Mouse (Mus musculus): ENCODE measurements around the gene Ccar1. TPM values are rescaled to one million over a fixed set of nuclear protein-coding genes. Genes with fewer than 3 reads are reported as not detected.

Ccar1 gene
- 121 and 178 TPM in 2 replicates for polyA plus RNA-seq (2014; fragmentation: Nextera tagmentation; extraction: Ambion mirVana)

DNA sequence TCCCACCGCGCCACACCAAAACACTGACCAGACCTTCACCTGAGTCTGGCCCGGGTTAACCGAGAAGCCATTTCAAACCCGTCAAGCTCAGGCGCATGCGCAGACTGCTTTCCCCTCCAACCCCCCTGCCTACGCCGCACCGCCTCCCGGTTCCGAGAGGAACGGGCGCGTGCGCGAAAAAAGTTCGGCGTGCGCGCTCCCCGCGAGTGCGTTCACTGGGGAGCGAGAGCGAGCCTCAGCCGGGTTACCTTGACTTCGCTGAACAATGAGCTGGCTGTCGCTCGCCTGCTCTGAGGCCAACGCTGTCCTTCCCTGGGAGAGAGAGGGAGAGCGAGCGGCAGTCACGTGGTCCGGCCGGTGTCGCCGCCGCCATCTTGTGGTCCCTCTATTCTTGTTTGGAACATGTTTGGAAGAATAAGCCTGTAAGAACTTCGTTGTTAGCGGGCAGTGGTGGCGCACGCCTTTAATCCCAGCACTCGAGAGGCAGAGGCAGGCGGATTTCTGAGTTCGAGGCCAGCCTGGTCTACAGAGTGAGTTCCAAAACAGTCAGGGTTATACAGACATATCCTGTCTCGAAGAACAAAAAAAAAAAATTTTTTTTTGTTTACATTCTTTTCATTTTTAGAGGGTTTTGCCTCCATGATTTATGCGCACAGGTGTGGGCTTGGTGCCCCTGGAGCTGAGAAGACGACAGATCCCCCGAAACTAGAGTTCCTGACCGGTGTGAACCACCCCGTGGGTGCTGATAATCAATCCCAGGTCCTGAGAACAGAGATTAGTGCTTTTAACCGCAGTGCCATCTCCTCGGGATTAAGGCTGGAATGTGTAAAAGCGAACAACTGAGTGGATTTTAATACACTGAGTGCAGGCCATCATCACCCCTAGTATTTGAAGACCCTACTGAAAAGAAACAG is at the start of gene Ccar1:
Gene Ccar1 (minus strand): TSS at position 110 of the 914 bp plus-strand sequence.
- Histone ChIP-seq H3K4me2 (replicated peaks; ENCODE audit: low read depth, low read length) (peak within 1 kb of the TSS; percentile 57), H3K9ac (ENCODE audit: low read depth, low read length) (peak within 1 kb of the TSS; percentile 99), H3K27ac (ENCODE audit: low read depth, low read length) (peak within 1 kb of the TSS; percentile 98), H3K27me3 (ENCODE audit: control insufficient read depth, insufficient read depth, low read length) (no peaks in the 10 kb centered on the region), H3K36me3 (ENCODE audit: control insufficient read depth, insufficient read depth, low read length) (peaks cover 28% of the 10 kb centered on the region), H3K9me3 (ENCODE audit: control insufficient read depth, low read length) (no peaks in the 10 kb centered on the region), H3K4me1 (ENCODE audit: control insufficient read depth, insufficient read depth, low read length) (peaks cover 3% of the 10 kb centered on the region; the same call in 1 of the 2 replicates), H3K4me3 (ENCODE audit: low read length) (peak within 1 kb of the TSS; percentile 99)
- WGBS: 4% methylated on average over 55 of the region's 55 CpGs
- ATAC-seq (ENCODE audit: low FRiP score, low TSS enrichment): peak; percentile 99

DNA sequence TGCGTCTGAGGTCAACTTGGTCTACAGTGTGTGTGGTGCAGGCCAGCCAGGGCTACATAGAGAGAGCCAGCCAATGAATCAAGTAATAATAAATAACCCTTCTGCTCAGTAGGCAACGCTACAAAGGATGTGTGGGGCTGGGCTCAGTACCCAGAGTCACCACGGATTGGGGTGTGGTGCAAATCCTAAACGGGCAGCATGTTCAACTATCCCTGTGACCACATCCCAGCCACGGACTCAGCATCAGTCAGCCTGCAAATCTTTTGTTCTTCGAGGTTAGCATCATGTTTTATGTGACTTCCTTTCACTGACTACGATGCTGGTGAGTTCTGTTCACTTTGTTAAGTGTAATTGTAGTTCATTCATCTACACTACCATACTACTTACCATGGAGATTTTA is 48.6 kb upstream of the Ccar1 start:
- H3K27ac ChIP-seq (ENCODE audit: low read depth, low read length): no peak overlapping the region
- H3K4me2 ChIP-seq (replicated peaks; ENCODE audit: low read depth, low read length): no peak overlapping the region
- no peak overlapping the region for H3K9ac ChIP-seq (ENCODE audit: low read depth, low read length)
- peaks cover 22% of the 10 kb centered on the region; the same call in 1 of the 2 replicates for H3K4me1 ChIP-seq (ENCODE audit: control insufficient read depth, insufficient read depth, low read length)
- H3K9me3 ChIP-seq (ENCODE audit: control insufficient read depth, low read length): no peaks in the 10 kb centered on the region
- 92% methylated on average over 7 of the region's 7 CpGs for WGBS
- H3K4me3 ChIP-seq (ENCODE audit: low read length): no peak overlapping the region
- H3K27me3 ChIP-seq (ENCODE audit: control insufficient read depth, insufficient read depth, low read length): no peaks in the 10 kb centered on the region
- peaks cover 24% of the 10 kb centered on the region for H3K36me3 ChIP-seq (ENCODE audit: control insufficient read depth, insufficient read depth, low read length)
- ATAC-seq (ENCODE audit: low FRiP score, low TSS enrichment): no peak

DNA sequence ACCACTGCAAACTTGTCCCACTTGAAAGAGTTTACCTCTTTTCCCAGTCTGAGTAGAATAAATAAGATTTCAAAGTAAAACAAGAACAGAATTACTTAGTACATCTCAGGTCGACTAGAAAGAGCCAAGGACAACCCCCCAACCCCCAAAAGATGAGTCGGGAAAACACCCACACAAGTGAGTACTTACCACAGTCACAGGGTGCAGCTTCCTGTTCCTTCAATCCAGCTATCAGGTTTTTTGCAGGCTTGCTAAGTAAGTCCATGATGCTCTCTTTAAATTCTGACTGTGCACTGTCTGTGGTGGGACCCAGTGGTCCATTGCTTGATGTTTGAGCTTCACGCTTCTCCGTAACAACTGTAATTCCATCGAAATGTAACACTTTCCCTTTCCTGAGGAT is 45.9 kb upstream of the Ccar1 start:
- no peaks in the 10 kb centered on the region for H3K9me3 ChIP-seq (ENCODE audit: control insufficient read depth, low read length)
- no peaks in the 10 kb centered on the region for H3K27me3 ChIP-seq (ENCODE audit: control insufficient read depth, insufficient read depth, low read length)
- H3K27ac ChIP-seq (ENCODE audit: low read depth, low read length): no peak overlapping the region
- H3K4me2 ChIP-seq (replicated peaks; ENCODE audit: low read depth, low read length): no peak overlapping the region
- ATAC-seq (ENCODE audit: low FRiP score, low TSS enrichment): no peak
- no peak overlapping the region for H3K9ac ChIP-seq (ENCODE audit: low read depth, low read length)
- peaks cover 24% of the 10 kb centered on the region for H3K36me3 ChIP-seq (ENCODE audit: control insufficient read depth, insufficient read depth, low read length)
- 88% methylated on average over 5 of the region's 5 CpGs for WGBS
- 0 out of 2 replicates have a peak, but pooled peaks cover 8% of the 10 kb centered on the region for H3K4me1 ChIP-seq (ENCODE audit: control insufficient read depth, insufficient read depth, low read length)
- no peak overlapping the region for H3K4me3 ChIP-seq (ENCODE audit: low read length)

DNA sequence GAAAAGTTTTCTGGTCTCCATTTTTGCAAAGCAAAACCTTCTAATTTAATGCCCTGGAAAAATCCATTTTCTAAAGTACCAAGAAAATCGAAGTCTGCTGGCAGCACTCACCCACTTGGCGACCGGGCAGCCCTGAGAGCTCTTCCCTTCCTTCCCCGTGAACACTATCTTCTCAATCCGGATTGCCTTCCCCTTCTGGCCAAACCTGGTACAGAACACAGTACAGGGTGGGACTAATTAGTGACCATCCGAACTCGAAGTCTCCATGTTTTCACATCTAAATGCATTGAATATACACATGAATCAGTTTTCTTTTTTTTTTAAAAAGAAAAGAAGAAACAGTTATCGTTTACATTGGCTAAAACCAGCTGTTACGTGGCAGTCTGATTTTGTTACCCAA is 40.7 kb upstream of the Ccar1 start:
- Histone ChIP-seq H3K4me1 (ENCODE audit: control insufficient read depth, insufficient read depth, low read length) (no peaks in the 10 kb centered on the region), H3K9ac (ENCODE audit: low read depth, low read length) (no peak overlapping the region), H3K4me2 (replicated peaks; ENCODE audit: low read depth, low read length) (no peak overlapping the region), H3K27me3 (ENCODE audit: control insufficient read depth, insufficient read depth, low read length) (no peaks in the 10 kb centered on the region), H3K9me3 (ENCODE audit: control insufficient read depth, low read length) (no peaks in the 10 kb centered on the region), H3K36me3 (ENCODE audit: control insufficient read depth, insufficient read depth, low read length) (peaks cover under 1% of the 10 kb centered on the region; the same call in 1 of the 2 replicates), H3K27ac (ENCODE audit: low read depth, low read length) (no peak overlapping the region), H3K4me3 (ENCODE audit: low read length) (no peak overlapping the region)
- WGBS: 78% methylated on average over 9 of the region's 9 CpGs
- no peak for ATAC-seq (ENCODE audit: low FRiP score, low TSS enrichment)

DNA sequence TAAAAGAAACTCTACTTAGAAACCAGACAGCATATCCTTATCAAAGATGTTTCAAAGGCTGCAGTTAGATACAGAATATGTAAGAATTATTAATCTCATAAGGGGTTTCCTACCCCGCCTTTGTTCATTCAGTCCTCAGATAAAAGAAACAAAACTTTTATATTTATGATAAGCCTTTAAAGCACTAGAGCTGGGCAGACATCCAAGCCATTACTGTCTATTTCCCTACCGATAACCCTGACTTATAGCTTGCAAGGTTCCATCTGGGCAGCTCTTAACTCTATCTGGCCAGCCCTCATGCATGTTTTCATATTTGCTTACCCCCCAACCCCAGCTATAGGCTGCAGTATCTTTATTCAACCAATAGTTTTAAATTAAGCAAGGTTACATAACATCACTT is 39.5 kb upstream of the Ccar1 start:
- Histone ChIP-seq H3K9ac (ENCODE audit: low read depth, low read length) (no peak overlapping the region), H3K9me3 (ENCODE audit: control insufficient read depth, low read length) (no peaks in the 10 kb centered on the region), H3K4me3 (ENCODE audit: low read length) (no peak overlapping the region), H3K36me3 (ENCODE audit: control insufficient read depth, insufficient read depth, low read length) (0 out of 2 replicates have a peak, but pooled peaks cover 5% of the 10 kb centered on the region), H3K4me2 (replicated peaks; ENCODE audit: low read depth, low read length) (no peak overlapping the region), H3K27ac (ENCODE audit: low read depth, low read length) (no peak overlapping the region), H3K27me3 (ENCODE audit: control insufficient read depth, insufficient read depth, low read length) (no peaks in the 10 kb centered on the region), H3K4me1 (ENCODE audit: control insufficient read depth, insufficient read depth, low read length) (no peaks in the 10 kb centered on the region)
- 68% methylated on average over 2 of the region's 2 CpGs for WGBS
- ATAC-seq (ENCODE audit: low FRiP score, low TSS enrichment): peak; percentile 46; the same call in 1 of the 2 replicates

DNA sequence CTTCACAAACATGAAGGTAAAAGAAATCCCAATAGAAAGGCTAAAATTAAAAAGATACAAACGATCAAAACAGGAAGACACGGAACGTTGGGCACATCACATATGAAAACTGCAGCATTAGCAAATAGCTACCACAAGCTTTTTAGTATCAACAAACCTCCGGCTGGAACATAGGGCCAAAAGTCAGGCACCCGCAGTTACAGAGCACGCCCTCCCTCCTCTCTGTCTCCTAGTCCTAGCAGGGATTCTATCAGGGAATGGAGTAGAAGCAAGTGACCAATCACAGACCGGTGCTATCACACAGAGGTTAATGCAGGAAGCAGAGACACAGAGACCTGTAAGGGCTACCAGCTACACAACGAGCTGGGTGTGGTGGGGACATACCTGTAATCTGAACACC is 32.4 kb upstream of the Ccar1 start:
- peaks cover 23% of the 10 kb centered on the region for H3K36me3 ChIP-seq (ENCODE audit: control insufficient read depth, insufficient read depth, low read length)
- WGBS: 86% methylated on average over 8 of the region's 8 CpGs
- H3K4me1 ChIP-seq (ENCODE audit: control insufficient read depth, insufficient read depth, low read length): no peaks in the 10 kb centered on the region
- no peak for ATAC-seq (ENCODE audit: low FRiP score, low TSS enrichment)
- H3K4me3 ChIP-seq (ENCODE audit: low read length): no peak overlapping the region
- H3K9me3 ChIP-seq (ENCODE audit: control insufficient read depth, low read length): no peaks in the 10 kb centered on the region
- no peaks in the 10 kb centered on the region for H3K27me3 ChIP-seq (ENCODE audit: control insufficient read depth, insufficient read depth, low read length)
- H3K9ac ChIP-seq (ENCODE audit: low read depth, low read length): no peak overlapping the region
- H3K4me2 ChIP-seq (replicated peaks; ENCODE audit: low read depth, low read length): no peak overlapping the region
- H3K27ac ChIP-seq (ENCODE audit: low read depth, low read length): no peak overlapping the region

DNA sequence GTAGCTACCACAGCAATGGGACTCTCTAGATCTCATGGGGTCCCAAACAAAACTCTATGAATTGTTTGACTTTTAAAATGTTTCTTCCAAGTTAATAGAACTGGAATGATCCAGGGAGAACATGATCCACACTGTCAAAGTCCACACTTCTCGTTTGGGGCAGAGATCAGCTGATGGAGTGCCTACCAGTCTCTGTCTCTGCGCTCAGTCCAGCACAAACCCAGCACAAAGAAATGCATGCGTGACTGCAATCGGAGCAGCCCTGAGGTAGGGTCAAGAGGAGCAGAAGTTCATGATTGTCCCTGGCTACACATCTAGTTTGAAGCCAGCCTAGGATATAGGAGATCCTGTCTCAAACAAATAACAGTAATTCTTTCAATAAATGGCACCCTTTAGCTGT is 31.3 kb upstream of the Ccar1 start:
- Histone ChIP-seq H3K4me1 (ENCODE audit: control insufficient read depth, insufficient read depth, low read length) (no peaks in the 10 kb centered on the region), H3K4me3 (ENCODE audit: low read length) (no peak overlapping the region), H3K9ac (ENCODE audit: low read depth, low read length) (no peak overlapping the region), H3K36me3 (ENCODE audit: control insufficient read depth, insufficient read depth, low read length) (peaks cover 32% of the 10 kb centered on the region), H3K27me3 (ENCODE audit: control insufficient read depth, insufficient read depth, low read length) (no peaks in the 10 kb centered on the region), H3K9me3 (ENCODE audit: control insufficient read depth, low read length) (no peaks in the 10 kb centered on the region), H3K4me2 (replicated peaks; ENCODE audit: low read depth, low read length) (no peak overlapping the region), H3K27ac (ENCODE audit: low read depth, low read length) (no peak overlapping the region)
- no peak for ATAC-seq (ENCODE audit: low FRiP score, low TSS enrichment)
- WGBS: 79% methylated on average over 4 of the region's 4 CpGs

DNA sequence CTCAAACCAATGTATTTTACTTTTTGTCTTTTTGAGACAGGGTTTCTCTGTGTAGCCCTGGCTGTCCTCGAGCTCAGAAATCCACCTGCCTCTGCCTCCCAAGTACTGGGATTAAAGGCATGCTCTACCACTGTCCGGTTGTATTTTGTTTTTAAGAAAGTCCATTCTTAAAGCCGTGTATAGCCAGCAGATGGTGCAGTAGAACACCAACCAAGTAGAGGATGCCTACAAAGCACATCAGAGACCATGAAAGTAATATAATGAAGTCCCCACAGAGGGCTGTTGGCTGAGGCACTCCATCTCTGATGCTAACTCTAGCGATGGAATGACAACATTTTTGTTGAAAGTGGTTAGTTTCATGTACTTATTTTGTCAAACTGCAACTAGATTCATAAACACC is 17.9 kb upstream of the Ccar1 start:
- Histone ChIP-seq H3K9ac (ENCODE audit: low read depth, low read length) (no peak overlapping the region), H3K4me1 (ENCODE audit: control insufficient read depth, insufficient read depth, low read length) (no peaks in the 10 kb centered on the region), H3K27ac (ENCODE audit: low read depth, low read length) (no peak overlapping the region), H3K36me3 (ENCODE audit: control insufficient read depth, insufficient read depth, low read length) (peaks cover 34% of the 10 kb centered on the region), H3K27me3 (ENCODE audit: control insufficient read depth, insufficient read depth, low read length) (no peaks in the 10 kb centered on the region), H3K4me2 (replicated peaks; ENCODE audit: low read depth, low read length) (no peak overlapping the region), H3K9me3 (ENCODE audit: control insufficient read depth, low read length) (no peaks in the 10 kb centered on the region), H3K4me3 (ENCODE audit: low read length) (no peak overlapping the region)
- ATAC-seq (ENCODE audit: low FRiP score, low TSS enrichment): no peak
- WGBS: 83% methylated on average over 4 of the region's 4 CpGs

DNA sequence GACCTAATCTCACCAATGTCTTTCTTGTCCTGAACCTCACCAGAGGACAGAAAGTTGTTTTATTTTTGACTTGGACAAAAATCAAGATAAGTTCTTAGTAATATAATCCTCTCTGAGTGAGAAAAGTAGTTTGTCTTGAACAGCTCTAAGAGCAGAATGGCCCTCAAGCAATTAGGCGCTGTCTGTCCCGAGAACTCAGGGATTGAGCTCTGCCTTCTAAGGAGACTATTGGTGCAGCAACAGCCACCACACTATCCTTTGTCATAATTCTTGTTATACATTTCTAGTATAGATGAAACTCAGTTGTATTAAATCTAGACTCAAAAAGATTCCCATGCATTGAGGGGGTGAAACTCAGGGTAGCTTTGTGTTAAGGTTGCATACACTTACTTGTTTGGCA is 16.7 kb upstream of the Ccar1 start:
- 91% methylated on average over 2 of the region's 2 CpGs for WGBS
- H3K27ac ChIP-seq (ENCODE audit: low read depth, low read length): no peak overlapping the region

More for the DNA sequence above, 16.7 kb upstream of the Ccar1 start:
- ATAC-seq (ENCODE audit: low FRiP score, low TSS enrichment): no peak
- Histone ChIP-seq H3K4me2 (replicated peaks; ENCODE audit: low read depth, low read length) (no peak overlapping the region), H3K27me3 (ENCODE audit: control insufficient read depth, insufficient read depth, low read length) (no peaks in the 10 kb centered on the region), H3K4me3 (ENCODE audit: low read length) (no peak overlapping the region), H3K4me1 (ENCODE audit: control insufficient read depth, insufficient read depth, low read length) (no peaks in the 10 kb centered on the region), H3K36me3 (ENCODE audit: control insufficient read depth, insufficient read depth, low read length) (peaks cover 23% of the 10 kb centered on the region), H3K9me3 (ENCODE audit: control insufficient read depth, low read length) (no peaks in the 10 kb centered on the region), H3K9ac (ENCODE audit: low read depth, low read length) (no peak overlapping the region)

Measured in kidney, embryonic 14.5 days (tissue).